Mouse (Mus musculus) retina, adult 2 months (tissue): ENCODE measurements at regions not wholly inside any gene's neighbourhood (a gene's known extent, or its start where the extent isn't known, plus 50 kb on each side); places are given as distances from the start of the nearest gene placed in this dataset.

Experiments used
- DNase-seq: peaks from one replicate; pipeline ENCODE4 v3.0.0-alpha.2; 2012; ENCODE audit warnings: low read depth, low spot score

DNA sequence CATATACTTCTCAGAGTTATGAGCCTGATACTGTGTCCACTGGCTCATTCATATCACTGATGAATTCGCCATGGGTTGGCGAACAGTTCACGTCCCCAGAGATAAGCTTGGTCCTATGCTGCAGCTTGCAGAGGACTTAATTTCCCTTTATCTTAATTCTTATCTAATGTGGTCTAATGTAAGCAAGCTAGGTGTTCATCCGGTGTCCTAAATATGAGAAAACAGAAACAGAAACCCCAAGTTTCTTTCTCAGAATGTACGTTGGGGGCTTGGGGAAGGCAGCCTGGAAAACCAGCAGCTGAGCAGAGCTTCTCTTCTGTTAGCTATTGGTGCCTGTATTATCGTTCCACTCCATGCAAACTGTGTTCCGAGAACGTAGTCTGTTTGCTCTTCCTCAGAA lies 170.1 kb downstream of the 1700064H15Rik start:
- no peak for DNase-seq

DNA sequence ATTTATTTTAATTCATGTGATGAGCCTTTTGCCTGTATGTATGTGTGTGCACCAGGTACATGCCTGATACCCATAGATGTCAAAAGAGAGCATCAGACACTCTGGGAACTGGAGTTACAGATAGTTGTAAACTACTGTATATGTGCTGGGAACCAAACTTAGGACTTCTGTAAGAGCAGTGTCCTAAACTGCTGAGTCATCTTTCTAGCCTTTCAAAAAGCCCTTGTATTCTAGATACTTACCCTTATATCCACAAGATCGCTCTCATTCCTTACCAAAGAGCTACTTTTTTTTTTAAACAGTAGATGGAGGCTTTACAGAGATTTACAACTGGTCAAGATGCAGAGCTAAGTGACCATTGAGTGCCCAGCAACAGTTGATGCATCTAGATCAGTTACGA lies 171.0 kb downstream of the 1700064H15Rik start:
- no peak for DNase-seq

DNA sequence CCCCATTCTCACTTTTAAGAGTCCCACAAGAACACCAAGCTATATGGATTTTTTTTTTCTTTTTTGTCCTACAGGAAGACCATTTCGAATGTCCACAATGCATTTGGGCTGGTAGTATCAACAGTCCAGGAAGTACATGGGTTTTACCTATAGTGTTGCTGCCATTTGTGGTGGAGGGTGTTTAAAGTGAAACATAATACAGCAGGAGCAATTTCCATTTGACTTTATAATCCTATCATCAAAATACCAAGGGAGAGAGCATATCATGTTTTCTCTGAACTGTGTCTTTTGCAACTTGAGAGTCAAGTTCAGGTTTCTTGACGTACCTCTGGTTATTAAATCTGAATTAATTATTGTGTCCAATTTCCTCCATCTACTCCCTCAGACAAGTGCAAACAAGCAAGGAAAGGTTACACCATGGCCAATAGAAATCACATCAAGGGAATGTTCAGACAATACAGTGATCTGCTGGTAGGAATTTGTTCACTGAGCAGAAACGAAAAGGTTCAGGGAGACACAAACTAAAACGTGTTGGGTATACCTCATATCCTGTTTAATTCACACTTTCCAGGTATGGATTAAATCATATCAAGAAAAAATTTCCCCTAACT lies 172.5 kb downstream of the 1700064H15Rik start:
- DNase-seq: no peak

DNA sequence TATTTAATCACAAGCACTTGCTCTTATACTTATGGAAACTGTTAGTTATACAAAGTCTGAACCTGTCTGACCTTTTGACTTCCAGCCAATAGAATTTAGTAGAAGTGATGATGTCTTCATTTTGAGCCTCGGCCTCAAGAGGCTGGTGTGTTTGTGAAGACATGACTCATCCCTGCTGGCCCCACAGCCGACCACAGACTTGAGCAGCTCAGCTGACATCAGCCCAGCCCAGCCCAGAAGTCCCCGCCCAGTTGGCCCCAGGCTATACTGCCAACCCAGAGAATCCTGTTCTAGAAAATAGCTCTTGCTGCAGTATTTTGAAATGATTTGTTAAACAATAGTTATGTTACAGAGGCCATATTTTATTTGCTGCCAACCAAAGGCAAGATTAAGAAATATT lies 177.5 kb downstream of the 1700064H15Rik start:
- DNase-seq: no peak

DNA sequence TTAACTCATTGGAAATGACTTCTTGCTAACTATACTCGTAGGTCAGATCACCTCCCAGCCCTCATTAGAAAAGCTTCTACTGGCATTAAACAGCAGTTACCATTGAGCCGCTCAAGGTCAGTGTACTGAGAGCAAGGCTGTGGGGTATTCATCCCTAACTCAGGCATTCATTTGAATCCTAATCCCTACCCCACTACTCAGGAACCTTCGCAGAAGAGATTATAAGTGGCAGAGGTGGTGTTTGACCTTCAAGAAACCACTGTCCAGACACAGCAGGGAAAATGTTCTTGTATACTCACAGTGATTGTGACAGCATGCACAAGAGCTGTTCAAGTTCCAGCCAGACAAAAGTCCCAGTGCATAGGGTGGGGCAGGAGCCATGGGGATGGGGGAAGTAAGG lies 179.5 kb downstream of the 1700064H15Rik start:
- DNase-seq: no peak

DNA sequence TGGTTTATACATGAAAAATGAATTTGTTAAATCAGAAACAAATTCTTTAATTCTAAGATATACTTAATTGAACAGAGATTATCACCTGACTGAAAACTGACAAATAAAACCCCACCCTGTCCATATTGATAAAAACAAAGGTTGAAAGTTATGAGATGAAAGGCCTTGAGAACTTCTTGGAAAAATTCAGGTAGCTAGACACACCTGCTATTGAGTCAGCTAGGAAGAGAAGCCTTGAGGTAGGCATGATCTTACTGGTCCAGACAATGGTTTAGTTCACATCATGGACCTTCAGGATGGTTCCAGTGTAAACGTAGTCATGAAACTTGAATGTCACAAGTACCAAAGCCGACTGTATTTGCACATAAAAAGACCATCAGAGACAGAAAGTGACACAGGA lies 180.3 kb downstream of the 1700064H15Rik start:
- no peak for DNase-seq

DNA sequence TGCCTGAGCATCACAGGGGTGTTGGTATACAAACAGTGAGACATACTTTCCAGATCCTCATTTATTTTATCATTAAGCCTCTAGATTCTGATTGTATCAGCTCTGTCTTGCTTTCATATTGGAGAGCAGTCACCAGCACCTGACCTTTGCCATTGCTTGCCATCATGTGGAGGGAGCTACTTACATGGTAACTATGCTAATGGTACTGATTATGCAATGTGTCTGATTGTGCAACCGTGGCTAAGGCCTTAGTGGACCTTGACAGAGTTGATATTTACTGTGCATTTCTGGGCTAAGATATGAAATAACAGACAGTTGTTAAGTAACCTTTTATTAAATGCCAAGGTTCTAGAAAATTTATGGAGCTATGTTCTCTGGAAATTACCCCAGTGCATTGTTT lies 180.7 kb downstream of the 1700064H15Rik start:
- no peak for DNase-seq

DNA sequence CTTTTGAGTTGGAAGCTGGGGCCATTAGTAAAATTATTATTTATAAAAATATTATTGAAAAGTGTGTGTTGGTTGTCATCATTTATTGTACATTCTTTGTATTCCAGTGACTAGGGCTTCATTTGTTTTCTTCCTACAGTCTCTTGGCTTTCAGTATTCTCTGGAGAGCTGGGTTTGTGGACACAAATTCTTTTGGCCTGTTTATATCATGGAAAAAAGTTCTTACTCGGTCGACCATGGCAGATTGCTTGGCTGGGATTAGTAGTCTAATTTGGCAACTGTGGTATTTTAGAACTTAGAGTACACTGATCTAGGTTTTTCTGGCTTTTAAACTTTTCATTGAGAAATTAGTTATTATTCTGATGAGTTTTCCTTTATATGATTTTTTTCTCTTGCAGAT lies 183.6 kb downstream of the 1700064H15Rik start:
- no peak for DNase-seq

DNA sequence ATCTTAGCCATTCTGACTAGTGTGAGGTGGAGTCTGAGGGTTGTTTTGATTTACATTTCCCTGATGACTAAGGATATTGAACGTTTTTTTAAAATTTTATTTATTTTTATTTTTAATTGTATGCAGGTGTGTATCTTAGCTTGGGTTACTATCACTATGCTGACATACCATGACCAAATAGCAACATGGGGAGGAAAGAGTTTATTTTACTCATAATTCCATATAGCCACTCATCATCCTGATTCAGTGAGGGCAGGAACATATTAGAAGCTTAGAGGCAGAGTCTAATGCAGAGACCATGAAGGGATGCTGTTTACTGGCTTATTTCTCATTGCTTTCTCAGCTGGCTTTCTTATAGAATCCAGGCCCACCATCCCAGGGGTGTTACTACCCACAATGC lies 186.7 kb downstream of the 1700064H15Rik start:
- no peak for DNase-seq

DNA sequence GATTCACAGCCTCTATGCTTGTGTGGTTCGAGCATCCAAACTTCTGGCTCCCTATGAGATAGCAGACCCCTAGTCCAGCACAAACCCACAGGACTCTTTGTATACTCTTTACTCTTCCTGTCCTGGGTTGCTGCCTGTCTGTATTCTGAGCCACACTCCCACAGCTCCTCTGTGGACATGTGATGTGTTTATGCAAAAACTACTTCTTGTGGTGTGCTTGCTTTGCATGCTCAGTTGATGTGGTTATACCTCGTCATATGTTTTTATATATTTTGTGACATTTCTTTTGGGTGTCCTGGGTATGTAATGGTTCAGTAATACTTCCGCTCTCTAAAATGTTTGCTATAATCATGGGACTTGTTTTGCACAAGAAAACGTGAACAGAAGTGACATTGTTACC lies 198.3 kb downstream of the 1700064H15Rik start:
- DNase-seq: no peak

DNA sequence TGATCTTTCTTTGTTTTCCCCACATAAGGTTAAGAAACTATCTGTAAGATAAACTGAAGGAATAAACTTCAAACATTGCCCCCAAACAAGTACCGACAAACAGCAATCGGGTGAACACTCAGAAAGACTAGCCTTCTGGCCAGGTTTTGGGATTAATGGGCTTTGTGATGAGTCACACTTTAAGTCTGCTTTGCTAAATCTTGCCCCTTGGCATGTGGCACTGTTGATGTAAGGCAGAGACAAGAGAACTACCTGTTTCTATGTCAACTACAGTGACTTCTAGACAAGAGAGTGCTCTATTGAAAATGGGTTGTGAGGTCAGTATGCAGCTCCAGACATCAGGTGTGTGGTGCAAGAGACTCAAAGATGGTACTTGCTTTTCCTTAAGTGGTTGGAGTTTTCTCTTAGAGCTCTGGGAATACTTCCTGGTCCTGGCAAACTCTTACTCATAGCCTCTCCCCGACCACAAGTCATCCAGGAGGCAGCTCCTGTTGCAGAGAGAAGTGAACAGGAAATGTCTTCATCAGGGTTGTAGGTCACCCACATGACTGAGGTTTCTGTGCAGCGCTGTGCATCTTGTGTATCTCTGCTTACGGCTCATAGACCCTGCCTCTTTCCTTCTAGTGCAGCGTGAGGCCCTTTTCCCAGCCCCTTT lies 198.9 kb downstream of the 1700064H15Rik start:
- no peak for DNase-seq

DNA sequence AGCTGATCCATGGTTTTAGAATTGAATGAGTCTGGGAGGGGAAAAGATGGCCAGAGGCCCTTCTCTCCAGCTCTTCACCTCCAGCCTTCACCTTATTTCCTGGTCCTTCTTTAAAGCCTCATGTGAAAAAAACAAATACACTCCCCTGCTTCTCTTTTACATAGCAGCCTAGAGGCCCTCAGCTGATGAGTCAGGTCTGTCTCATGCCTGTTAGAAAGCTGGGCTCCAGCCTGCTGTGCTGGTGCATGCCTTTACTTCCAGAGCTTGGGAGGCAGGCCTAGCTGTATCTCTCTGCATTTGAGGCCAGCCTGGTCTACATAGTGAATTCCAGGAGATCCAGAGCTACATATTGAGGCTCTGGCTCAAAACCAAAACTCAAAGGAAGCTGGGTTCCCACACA lies 199.5 kb downstream of the 1700064H15Rik start:
- no peak for DNase-seq

DNA sequence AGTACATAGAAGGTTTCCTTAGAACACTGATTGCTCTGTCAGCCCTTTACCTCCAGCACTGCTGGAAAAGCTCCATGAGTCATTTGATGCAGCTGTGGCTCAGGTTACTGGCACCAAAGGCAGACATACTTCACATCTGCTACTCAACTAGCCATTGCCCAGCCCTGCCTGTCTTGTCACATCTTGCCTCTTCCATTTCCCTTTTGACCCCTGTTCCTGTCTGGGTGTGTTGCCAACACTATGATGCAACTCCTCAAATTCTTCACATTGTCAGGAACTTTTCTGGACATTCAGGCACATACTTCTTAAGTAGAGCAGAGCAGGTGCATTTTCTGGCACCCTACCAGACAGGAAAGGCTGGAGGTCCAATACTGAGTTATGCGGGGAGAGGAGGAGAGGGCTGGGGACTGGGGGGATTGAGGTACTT lies 202.3 kb downstream of the 1700064H15Rik start:
- DNase-seq: no peak

DNA sequence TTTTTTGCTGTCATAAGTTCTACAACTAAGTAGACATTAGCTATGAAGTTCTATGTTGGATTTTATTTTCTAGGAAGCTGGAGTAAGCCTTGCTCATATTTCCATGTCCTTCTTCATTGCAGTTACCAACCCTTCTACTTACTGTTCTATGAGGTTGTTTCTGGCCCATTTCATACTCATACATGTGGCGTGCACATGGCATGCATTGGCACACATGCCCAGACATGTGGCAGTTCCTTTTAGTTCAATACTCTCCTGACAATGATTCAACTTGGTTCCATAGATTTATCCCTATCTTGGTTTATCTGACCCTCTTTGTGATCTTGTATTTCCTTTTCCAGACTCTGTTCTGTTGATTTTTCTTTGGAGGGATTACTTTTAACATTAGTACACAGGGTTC lies 203.2 kb downstream of the 1700064H15Rik start:
- DNase-seq: no peak

DNA sequence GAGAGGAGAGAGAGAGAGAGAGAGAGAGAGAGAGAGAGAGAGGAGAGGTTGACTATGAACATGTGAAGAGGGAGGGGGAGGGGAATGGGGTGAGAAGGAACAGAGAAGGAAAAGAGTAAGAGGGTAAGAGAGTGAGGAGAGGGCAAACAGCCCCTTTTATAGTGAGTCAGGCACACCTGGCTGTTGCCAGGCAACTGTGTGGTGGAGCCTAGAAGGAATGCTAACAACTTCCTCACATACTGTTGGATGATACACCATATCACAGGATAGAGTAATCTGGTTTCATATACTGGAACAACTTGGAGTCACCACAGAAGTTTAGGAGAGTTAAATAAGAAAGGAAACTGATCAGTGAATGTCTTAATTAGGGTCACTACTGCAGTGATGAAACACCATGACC lies 204.1 kb downstream of the 1700064H15Rik start:
- no peak for DNase-seq

DNA sequence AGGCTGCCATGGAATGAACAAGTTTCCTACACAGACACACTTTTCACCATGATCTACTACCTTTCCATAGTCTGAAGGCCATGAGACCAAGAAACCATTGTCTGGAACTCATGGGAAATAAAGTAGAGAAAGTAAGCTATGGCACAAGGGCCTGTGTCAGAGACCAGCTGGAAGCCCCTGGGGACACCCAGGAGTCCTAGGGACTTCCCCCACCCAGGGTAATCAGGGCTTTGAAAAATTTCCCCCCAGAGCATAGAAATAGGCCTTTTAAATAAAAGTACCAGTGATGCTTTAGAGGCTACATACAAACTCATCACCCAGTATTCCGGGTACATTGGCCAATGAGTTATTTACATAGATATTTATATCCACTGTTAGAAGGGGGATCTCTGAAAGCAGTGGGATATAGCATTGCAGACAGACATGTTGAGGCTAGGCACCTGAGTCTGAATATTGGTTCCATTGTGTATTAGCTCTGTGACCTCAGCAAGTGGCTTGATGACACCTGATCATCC lies 207.0 kb downstream of the 1700064H15Rik start:
- no peak for DNase-seq

DNA sequence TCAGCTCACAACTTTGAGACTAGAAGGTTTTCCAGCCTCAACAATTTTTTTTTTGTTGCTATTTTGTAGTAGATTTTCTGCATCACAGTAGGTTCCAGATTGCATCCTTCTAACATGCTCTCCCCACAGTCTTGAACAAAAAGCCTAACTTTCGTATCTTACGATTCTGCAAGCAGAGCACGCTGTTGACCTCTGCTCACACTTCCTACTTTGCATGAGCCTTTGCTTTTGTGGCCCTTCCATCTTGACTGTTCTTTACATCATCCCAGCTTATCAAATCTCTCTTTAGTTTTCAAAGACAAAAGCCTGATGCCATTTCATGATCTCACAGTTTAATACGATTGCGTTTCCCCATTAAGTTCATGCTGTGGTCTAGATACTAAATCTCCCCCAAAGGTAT lies 207.6 kb downstream of the 1700064H15Rik start:
- DNase-seq: no peak

DNA sequence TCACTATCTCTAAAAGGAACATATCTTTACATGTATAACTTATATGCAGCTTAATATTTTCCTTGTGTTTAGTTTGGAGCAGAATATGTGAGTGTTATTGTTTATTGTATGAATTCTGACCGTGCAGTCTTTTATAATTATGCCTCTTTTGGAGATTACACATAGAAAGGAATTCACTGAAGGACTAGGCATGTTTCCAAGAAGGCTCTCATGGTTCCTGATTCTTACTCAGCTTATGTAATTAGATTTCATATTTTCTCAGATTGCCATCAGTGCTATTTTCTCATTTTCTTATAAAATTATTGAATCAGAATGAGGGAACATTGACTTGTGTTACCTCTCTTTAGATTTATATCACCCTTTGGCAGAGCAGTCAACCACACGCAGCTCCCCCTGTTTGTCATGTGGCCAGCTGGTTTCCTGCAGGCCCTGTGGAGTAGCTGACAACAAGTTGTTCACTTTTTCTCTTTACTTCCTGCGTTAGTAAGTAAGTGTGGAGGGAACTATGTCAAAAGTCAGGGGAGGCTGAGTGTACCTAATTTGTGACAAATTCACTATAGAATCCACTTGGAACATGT lies 217.4 kb downstream of the 1700064H15Rik start:
- DNase-seq: no peak

DNA sequence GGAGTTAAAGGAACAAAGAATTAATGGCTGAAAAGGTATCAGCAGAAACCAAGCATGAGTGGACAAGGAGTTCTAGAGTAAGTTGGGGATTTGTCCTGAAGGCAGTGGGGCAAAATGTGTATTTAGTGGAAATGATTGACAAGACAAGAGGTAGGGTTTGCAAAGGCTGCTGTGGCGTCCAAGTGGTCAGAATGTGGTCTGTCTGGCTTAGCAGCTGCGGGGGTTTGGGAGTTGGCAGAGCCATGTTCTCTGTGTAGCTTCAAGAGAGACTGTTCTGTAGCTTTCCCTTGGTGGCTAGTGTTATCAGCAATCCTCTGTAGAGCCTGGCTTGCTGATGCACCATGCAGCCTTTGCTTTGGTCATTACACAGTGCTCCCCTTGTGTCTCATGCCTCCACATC lies 220.2 kb downstream of the 1700064H15Rik start:
- DNase-seq: no peak

DNA sequence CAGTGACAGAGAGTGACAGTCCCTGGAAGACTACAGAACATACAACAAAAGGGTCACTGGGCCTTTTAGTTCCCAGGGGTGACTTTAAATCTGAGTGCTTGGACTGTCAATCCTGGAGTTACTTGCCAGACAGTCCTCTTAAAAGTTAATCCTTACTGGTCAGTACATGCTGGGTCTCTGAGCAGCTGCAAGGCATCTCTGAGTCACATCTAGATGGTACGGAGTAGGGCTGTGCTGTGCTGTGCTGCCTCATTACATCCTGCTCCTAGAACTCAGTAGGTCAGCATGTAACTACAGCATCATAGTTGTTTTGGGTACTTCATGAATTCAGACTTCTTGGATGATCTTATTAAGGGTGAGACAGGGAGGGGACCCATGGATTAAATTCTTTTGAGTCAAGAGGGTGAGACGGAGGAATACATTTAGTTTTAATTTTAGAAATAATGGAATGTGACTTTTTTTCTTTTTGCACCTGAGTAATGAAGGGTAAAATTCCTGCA lies 220.8 kb downstream of the 1700064H15Rik start:
- DNase-seq: no peak

DNA sequence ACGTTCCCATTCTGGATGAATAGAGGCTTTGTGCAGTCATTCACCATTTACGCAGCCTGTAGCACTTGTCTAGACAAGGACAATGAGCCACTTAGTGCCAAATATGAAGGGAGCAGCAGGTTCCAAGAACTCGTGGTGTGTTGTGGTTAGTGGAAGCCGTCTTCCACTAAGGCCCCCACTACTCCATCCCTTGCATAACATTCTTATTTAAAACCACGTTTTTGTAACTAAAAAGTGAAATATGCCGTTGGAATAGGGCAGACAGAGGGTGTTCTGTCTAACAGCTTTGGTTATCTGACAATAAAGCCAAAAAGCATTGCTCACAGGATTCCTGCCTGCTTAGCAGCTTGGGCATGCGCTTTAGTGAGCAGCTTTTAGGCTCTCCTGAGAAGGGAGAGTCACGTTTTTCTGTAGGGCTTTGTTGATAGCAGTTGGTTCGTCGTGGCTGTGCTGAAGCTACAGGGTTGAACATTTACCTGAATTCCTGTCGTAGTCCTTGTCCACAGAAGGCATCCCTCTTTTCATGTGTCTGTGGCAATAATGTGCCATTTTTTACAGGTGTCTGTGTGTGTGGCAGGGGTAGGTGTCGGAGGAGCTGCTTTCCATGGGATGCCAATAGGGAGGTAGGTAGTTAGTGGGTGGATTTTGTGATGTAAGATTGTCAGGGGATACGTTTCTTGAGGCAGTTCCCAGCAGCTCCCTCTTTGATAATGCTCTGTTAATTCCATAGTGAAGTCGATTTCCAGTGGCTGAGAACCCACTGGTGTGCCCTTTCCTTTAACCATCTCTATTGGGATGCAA lies 221.9 kb downstream of the 1700064H15Rik start:
- DNase-seq: peak; percentile 3

DNA sequence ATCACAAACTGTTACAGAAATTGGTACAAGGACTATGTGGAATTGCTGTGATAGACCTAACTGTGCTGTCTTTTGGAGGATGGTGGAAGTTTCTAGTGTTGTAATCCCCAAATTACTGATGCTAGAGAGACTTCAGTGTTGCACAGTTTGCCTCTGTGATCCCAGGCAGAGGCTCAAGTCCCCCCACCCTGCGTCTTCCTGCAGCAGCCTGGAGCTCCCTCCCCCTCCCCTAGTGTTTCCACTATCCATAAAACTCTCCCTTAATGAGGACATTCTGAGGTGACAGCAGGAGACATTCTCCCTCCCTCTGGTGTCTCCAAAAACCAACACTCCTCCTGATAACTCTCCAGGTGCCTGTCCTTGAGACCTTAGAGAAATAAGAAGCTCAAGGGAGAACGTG lies 242.8 kb downstream of the 1700064H15Rik start:
- DNase-seq: no peak
